Mouse (Mus musculus): ENCODE data around the gene Ifnl2.

DNA sequence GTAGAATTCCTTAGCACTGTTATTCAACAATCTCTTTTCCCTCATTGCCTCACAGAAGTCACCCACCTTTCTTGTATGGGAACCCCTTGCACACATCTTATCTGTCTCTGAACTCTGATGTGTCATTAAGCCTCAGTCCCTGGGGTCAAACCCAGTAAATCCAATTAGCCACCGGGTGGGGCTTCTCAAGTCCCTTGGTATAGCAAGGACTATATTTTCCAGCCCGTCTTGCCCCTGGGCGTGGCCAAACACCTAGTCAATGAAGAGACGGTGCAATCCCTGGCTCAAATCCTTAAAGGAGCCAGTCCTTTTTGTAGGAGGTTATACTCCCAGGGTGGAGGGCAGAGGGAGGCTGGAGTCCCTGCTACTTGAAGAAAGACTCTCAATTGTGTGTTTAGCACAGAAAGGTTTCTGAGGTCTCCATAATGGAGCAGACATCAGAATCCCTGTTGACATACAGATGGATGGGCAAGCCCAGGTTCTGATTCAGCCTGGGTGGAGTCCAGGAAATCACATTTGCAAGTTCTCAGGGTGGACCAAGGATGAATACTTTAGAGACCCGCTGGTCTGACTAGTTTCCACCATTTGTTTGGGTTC, 45.8 kb upstream of the Ifnl2 start:
- TF ChIP-seq POLR2A (IDR thresholded peaks at IDR 0.05; ENCODE audit: extremely low read depth, insufficient read depth, low read length) = no peak
- no peak for TF ChIP-seq CTCF (IDR thresholded peaks at IDR 0.05; ENCODE audit: extremely low read depth, insufficient read depth, low read length)

All from cortical plate, adult 2 months (tissue).